Mouse (Mus musculus) heart, adult 2 months (tissue): ENCODE results near the gene Mgrn1. TPM values are rescaled to one million over a fixed set of nuclear protein-coding genes. Genes with fewer than 3 reads are reported as not detected.
A peak's percentile ranks its signal among the peaks of the same experiment; 100 is the strongest.

Experiments
- DNase-seq, 2 experiments: peaks; one replicate each; pipeline ENCODE4 v3.0.0; 2021
- H3K27ac ChIP-seq: fragments of 200-600 bp; 2 replicates; pipeline ENCODE4 v1.8.1; 2022
- H3K27me3 ChIP-seq: fragments of 200-500 bp; 2 replicates; pipeline ENCODE4 v1.6.1; 2012; ENCODE audit warnings: mild to moderate bottlenecking, low read length, inconsistent platforms, mixed read lengths; ENCODE audit not compliant: control insufficient read depth, insufficient read depth
- H3K36me3 ChIP-seq: fragments of 200-500 bp; 2 replicates; pipeline ENCODE4 v1.6.1; 2012; ENCODE audit warnings: low read length, inconsistent platforms; ENCODE audit not compliant: control insufficient read depth, insufficient read depth
- H3K4me1 ChIP-seq: fragments of 200-500 bp; 2 replicates; pipeline ENCODE4 v1.6.1; 2011; ENCODE audit warnings: low read length; ENCODE audit not compliant: control insufficient read depth, insufficient read depth
- H3K4me3 ChIP-seq: fragments of 200-600 bp; 2 replicates; pipeline ENCODE4 v1.8.1; 2022
- H3K79me2 ChIP-seq: fragments of 200-500 bp; replicated peaks from 2 replicates; pipeline ENCODE4 v1.6.1; 2012; ENCODE audit warnings: mild to moderate bottlenecking, inconsistent platforms, low read length, moderate library complexity, mixed read lengths; ENCODE audit not compliant: control insufficient read depth, insufficient read depth
- H3K9ac ChIP-seq: fragments of 200-500 bp; 2 replicates; pipeline ENCODE4 v1.6.1; 2012; ENCODE audit warnings: low read depth, mild to moderate bottlenecking, control low read depth, inconsistent platforms, low read length, mixed read lengths
- CTCF ChIP-seq: fragments of 200-600 bp; IDR thresholded peaks from 2 replicates; pipeline ENCODE4 v1.8.1; 2022; ENCODE audit warnings: antibody characterized with exemption, mild to moderate bottlenecking, moderate library complexity
- EP300 ChIP-seq: fragments of 200-500 bp; IDR thresholded peaks from 2 replicates; pipeline ENCODE4 v1.6.1; 2011; ENCODE audit warnings: low read depth, low read length, control low read depth; ENCODE audit not compliant: insufficient read depth
- POLR2A ChIP-seq: fragments of 200-500 bp; IDR thresholded peaks from 2 replicates; pipeline ENCODE4 v1.6.1; 2011; ENCODE audit warnings: mild to moderate bottlenecking, low read depth, low read length, control low read depth; ENCODE audit not compliant: insufficient read depth
- WGBS: fragments of 180-500 bp; shearing (Covaris S2); methylation state at CpG from one replicate; pipeline ENCODE4 v1.1.7; 2018; 5-methylcytosine and 5-hydroxymethylcytosine counted together
- intact Hi-C: fragments of 180-260 bp; cut with DNase I; formaldehyde crosslinking; loops from one replicate; pipeline ENCODE4 v1.15.1; 2025
- polyA plus RNA-seq: library from polyadenylated mRNA; depleted of rRNA; stranded (reverse); fragments of >200 nt; gene quantifications from 2 replicates; pipeline ENCODE4 v1.2.3, GENCODE M21; 2012
- total RNA-seq, 2 experiments: library from RNA; stranded (reverse); gene quantifications; 2 replicates each; pipeline ENCODE4 v1.2.3; 2021

The Mgrn1 gene
- total and polyA plus RNA-seq, 3 experiments, result 148 to 274 (median 168) TPM

DNA sequence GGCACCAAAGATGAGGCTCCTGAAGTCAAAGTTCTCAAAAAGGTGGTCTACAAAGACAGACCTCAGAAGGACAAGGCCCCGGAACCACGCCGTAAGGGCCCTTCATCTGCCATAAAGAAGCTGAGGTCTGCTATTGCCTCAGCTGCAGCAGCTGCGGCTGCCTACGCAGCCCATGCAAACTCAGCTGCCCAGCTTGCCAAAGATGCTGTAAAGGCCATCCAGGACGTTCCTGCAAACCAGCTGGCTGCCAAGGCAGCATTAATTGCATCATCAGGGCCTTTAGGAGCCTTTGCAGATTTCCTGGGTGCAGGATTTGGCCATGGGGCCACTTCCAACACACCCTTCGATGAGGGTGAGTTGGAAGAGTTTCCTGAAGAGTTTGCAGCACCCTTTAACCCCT, 35.7 kb upstream of the Mgrn1 start:
- no peak overlapping the region for H3K27ac ChIP-seq
- DNase-seq, result no peak

GRCm38 (mm10) chr16:4850938-4851628, 35.0 kb upstream of the Mgrn1 start:
- Histone ChIP-seq H3K4me3 (no peak overlapping the region), H3K27me3 (no peaks in the 10 kb centered on the region), H3K27ac (no peak overlapping the region; the same call in 1 of the 2 replicates), H3K4me1 (no peaks in the 10 kb centered on the region), H3K9ac (no peak overlapping the region), H3K79me2 (no peaks in the 10 kb centered on the region), H3K36me3 (no peaks in the 10 kb centered on the region)
- intact Hi-C loops, result no loop called here
- DNase-seq, result no peak
- 58% methylated on average over 5 of the region's 5 CpGs for WGBS
- no peak for TF ChIP-seq EP300
- no peak for TF ChIP-seq POLR2A
- TF ChIP-seq CTCF, result no peak

More for the DNA sequence above, 35.7 kb upstream of the Mgrn1 start:
- H3K36me3 ChIP-seq, result no peaks in the 10 kb centered on the region
- no peaks in the 10 kb centered on the region for H3K79me2 ChIP-seq
- no peak for TF ChIP-seq POLR2A
- TF ChIP-seq EP300, result no peak
- TF ChIP-seq CTCF, result no peak
- no peaks in the 10 kb centered on the region for H3K4me1 ChIP-seq
- no peak overlapping the region for H3K4me3 ChIP-seq
- H3K27me3 ChIP-seq, result no peaks in the 10 kb centered on the region
- 68% methylated on average over 7 of the region's 7 CpGs for WGBS
- intact Hi-C loops, result no loop called here
- H3K9ac ChIP-seq, result no peak overlapping the region

DNA sequence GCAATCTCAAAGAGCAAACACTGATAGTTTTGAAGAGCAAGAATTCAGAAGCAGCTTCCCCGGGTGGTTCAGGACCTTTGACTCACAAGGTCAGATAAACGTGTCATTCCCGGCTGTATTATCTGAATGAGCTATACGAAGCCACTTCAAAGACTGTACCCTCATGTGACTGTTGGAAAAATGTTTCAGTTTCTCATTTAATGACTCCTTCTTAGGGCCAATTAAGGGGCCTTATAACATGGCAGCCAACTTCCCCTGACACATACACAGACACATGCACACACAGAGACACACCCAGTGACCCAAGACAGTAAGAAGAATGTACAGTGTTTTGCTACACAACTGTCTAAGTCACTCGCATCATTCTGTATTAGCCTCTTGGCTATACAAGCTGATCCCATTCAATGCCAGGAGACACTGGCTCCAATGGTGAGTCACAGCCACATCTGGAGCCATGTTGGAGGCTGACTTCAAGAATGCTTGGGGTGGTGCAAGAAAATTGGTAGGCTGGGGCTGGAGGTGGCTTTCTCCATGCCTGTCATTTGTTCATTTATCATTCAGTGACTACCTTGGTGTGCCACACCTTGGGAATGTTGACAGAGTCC, 30.9 kb upstream of the Mgrn1 start:
- Histone ChIP-seq H3K4me1 (no peaks in the 10 kb centered on the region), H3K36me3 (no peaks in the 10 kb centered on the region), H3K27me3 (no peaks in the 10 kb centered on the region), H3K4me3 (no peak overlapping the region), H3K9ac (no peak overlapping the region), H3K79me2 (no peaks in the 10 kb centered on the region), H3K27ac (no peak overlapping the region)
- TF ChIP-seq EP300, result no peak
- TF ChIP-seq POLR2A, result no peak
- no peak for TF ChIP-seq CTCF
- WGBS, result 31% methylated on average over 5 of the region's 5 CpGs
- intact Hi-C loops, result no loop called here
- DNase-seq, result no peak

- Histone ChIP-seq H3K4me3 (no peak overlapping the region), H3K79me2 (no peaks in the 10 kb centered on the region), H3K27ac (no peak overlapping the region), H3K9ac (no peak overlapping the region), H3K36me3 (no peaks in the 10 kb centered on the region), H3K4me1 (peaks cover 1% of the 10 kb centered on the region; the same call in 1 of the 2 replicates), H3K27me3 (no peaks in the 10 kb centered on the region)
- no peak for TF ChIP-seq EP300
- peak; percentile 57 for TF ChIP-seq CTCF
- no peak for DNase-seq
- intact Hi-C loops, result loop anchor here (5.0 to 10.0 kb wide), 3 partner anchors 69 to 177 kb away; partner anchors contain the start of gene Cdip1
- 44% methylated on average over 10 of the region's 10 CpGs for WGBS
These were observed 24.7 kb upstream of the Mgrn1 start for GRCm38 (mm10) chr16:4861392-4861791.

DNA sequence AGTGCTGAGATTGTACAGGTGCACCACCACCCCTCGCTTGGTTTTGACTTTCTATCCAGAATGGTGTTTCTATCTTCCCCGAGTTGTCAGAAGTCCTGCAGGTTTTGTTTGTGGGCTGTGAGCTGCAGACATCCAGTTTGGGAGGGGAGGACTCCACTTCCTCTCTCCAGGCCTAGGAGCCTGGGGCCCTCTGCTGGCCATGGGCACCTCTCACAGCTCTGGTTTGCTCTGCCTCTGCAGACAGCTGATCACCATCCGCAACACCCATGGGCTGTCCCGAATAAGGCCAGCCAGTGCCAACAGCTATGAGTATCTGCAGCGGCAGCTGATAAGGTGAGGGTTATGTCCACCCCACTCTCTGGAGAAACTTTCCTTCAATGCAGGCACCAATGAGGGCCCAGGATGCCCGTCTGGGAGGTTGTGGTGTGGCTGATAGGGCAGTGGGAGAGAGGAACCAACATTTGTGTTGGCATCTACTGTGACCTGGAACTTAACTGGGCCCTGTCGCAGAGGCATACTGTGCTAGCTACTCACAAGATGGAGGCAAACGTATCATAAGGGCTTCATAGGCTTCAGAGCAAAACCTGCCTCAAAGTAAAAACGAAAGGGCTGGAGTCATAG, 23.1 kb upstream of the Mgrn1 start:
- H3K27ac ChIP-seq, result no peak overlapping the region

GRCm38 (mm10) chr16:4863742-4864141, 22.3 kb upstream of the Mgrn1 start:
- WGBS, result 80% methylated on average over 8 of the region's 8 CpGs
- Histone ChIP-seq H3K79me2 (no peaks in the 10 kb centered on the region), H3K36me3 (no peaks in the 10 kb centered on the region), H3K9ac (no peak overlapping the region), H3K27ac (no peak overlapping the region), H3K4me3 (no peak overlapping the region), H3K27me3 (no peaks in the 10 kb centered on the region), H3K4me1 (peaks cover 1% of the 10 kb centered on the region; the same call in 1 of the 2 replicates)
- DNase-seq, result no peak
- TF ChIP-seq EP300 (no peak), CTCF (no peak), POLR2A (no peak)
- intact Hi-C loops, result loop anchor here (1.0 to 10.0 kb wide), 4 partner anchors 50 to 179 kb away; partner anchors contain the start of gene Cdip1

More for the DNA sequence above, 23.1 kb upstream of the Mgrn1 start:
- WGBS, result 24% methylated on average over 9 of the region's 9 CpGs
- peak; percentile 83 for TF ChIP-seq EP300
- TF ChIP-seq CTCF, result peak; percentile 90
- TF ChIP-seq POLR2A, result 0 out of 2 replicates have a peak, but pooled peaks have one; percentile 31
- Histone ChIP-seq H3K9ac (no peak overlapping the region; the same call in 1 of the 2 replicates), H3K36me3 (no peaks in the 10 kb centered on the region), H3K4me3 (no peak overlapping the region), H3K4me1 (peaks cover 1% of the 10 kb centered on the region; the same call in 1 of the 2 replicates), H3K27me3 (no peaks in the 10 kb centered on the region), H3K79me2 (no peaks in the 10 kb centered on the region)
- intact Hi-C loops, result loop anchor here (1.0 to 10.0 kb wide), 4 partner anchors 50 to 178 kb away; partner anchors contain the start of gene Cdip1
- peak; percentile 80 for DNase-seq
